Mouse (Mus musculus): ENCODE measurements around the gene Neu1. TPM values are rescaled to one million over a fixed set of nuclear protein-coding genes. Genes with fewer than 3 reads are reported as not detected.

Gene Neu1
- total RNA-seq, 2 experiments from 2014 or later, result 43.8 to 47.2 TPM

DNA sequence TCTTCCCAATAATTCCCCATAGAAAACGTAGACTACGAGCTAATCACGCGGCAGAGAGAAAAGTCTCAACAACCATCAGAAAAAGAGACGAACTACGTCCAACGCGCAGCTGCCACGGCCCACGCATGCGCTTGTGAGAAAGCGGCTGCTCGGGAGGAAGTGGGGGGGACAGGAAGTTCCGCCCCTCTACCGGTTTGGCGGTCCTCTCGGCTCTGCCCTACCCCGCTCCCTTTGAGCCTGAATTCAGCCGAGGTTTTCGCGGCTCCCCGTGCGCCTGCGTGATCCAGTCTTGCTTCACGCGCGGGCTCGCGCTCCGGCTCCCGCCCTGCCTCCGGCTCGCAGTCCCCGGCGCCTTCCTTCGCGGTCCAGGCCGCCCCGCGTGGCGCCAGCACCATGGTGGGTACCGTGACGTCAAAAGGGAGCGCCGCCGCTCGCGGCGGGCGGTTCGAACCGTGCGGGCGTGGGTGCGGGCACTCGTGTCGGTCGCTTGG is 50.7 kb downstream of the Neu1 start, which contains the start of gene Lsm2:
Lsm2 (plus strand) TSS at position 173 of the 491 bp plus-strand sequence.
- peak; percentile 94 to 97 for DNase-seq (ENCODE audit: low spot score in 2 of 2)
- intact Hi-C loops (cut with DNase I), result loop anchor here (1.0 to 5.0 kb wide), 2 partner anchors 29 to 129 kb away; partner anchors contain the start of genes Nelfe and Skiv2l

- no peak for DNase-seq (ENCODE audit: low spot score in 2 of 2)
Observed at GRCm38 (mm10) chr17:34982328-34982727, 51.3 kb downstream of the Neu1 start.

GRCm38 (mm10) chr17:34984218-34984617 is 53.2 kb downstream of the Neu1 start:
- intact Hi-C loops (cut with DNase I), result loop anchor here (5.0 kb wide), 1 partner anchor 132 kb away; the partner anchor contains the start of genes Nelfe and Skiv2l
- DNase-seq (ENCODE audit: low spot score in 2 of 2), result no peak

More at GRCm38 (mm10) chr17:34982328-34982727, 51.3 kb downstream of the Neu1 start:
- intact Hi-C loops (cut with DNase I), result loop anchor here (5.0 kb wide), 1 partner anchor 130 kb away; the partner anchor contains the start of genes Nelfe and Skiv2l

Other genes starting within 250 kb of the Neu1 start
- 10 to 100 TPM in 1 of 2 experiments, 1 to 10 TPM in 1; 8.3 to 11.4 TPM for gene C4b, start 187.4 kb upstream of the Neu1 start, total RNA-seq (2021)
- not detected for gene Cyp21a1, start 126.7 kb upstream of the Neu1 start, total RNA-seq (2021)
- 10 to 100 TPM; 50.2 to 58.6 TPM for gene Stk19, start 94.3 kb upstream of the Neu1 start, total RNA-seq (2021)
- 10 to 100 TPM; 39.4 to 45.4 TPM for gene Dxo, start 94.2 kb upstream of the Neu1 start, total RNA-seq (2021)
- 10 to 100 TPM; 58.5 to 72.2 TPM for gene Skiv2l, start 81.0 kb upstream of the Neu1 start, total RNA-seq (2021)
- 10 to 100 TPM; 35.5 to 36.6 TPM for gene Nelfe, start 80.9 kb upstream of the Neu1 start, total RNA-seq (2021)
- gene Cfb, start 68.7 kb upstream of the Neu1 start, total RNA-seq (2021), result under 1 TPM in 1 of 2 experiments, not detected in 1; 0.63 TPM
- gene Zbtb12, start 51.8 kb upstream of the Neu1 start, total RNA-seq (2021), result 1 to 10 TPM; 6.5 to 8.6 TPM
- not detected for gene Gm20547, start 49.2 kb upstream of the Neu1 start, total RNA-seq (2021)
- gene C2, start 33.0 kb upstream of the Neu1 start, total RNA-seq (2021), result 1 to 10 TPM; 2.4 to 2.5 TPM
- 100 to 1,000 TPM; 162 to 194 TPM for gene Ehmt2, start 32.8 kb upstream of the Neu1 start, total RNA-seq (2021)
- under 1 TPM; 0.23 to 0.69 TPM for gene Slc44a4, start 16.8 kb upstream of the Neu1 start, total RNA-seq (2021)
- gene Hspa1b, start 28.0 kb downstream of the Neu1 start, total RNA-seq (2021), result 10 to 100 TPM; 12.9 to 23.4 TPM
- gene Gm20481, start 38.7 kb downstream of the Neu1 start, total RNA-seq (2021), result not detected
- gene Hspa1a, start 40.9 kb downstream of the Neu1 start, total RNA-seq (2021), result 10 to 100 TPM; 11.9 to 13.7 TPM
- under 1 TPM in 1 of 2 experiments, not detected in 1; 0.32 TPM for gene Hspa1l, start 41.5 kb downstream of the Neu1 start, total RNA-seq (2021)
- gene Lsm2, start 50.6 kb downstream of the Neu1 start, total RNA-seq (2021), result 10 to 100 TPM; 19.4 to 19.8 TPM
- 10 to 100 TPM; 38.2 to 47.2 TPM for gene Vars, start 69.7 kb downstream of the Neu1 start, total RNA-seq (2021)
- gene Vwa7, start 85.3 kb downstream of the Neu1 start, total RNA-seq (2021), result under 1 TPM; 0.48 to 0.57 TPM
- gene Sapcd1, start 96.8 kb downstream of the Neu1 start, total RNA-seq (2021), result under 1 TPM in 1 of 2 experiments, not detected in 1; 0.79 TPM
- under 1 TPM in 1 of 2 experiments, not detected in 1; 0.66 TPM for gene Msh5, start 115.5 kb downstream of the Neu1 start, total RNA-seq (2021)
- gene Clic1, start 118.7 kb downstream of the Neu1 start, total RNA-seq (2021), result 1 to 10 TPM; 8.4 to 8.5 TPM
- gene Ddah2, start 127.8 kb downstream of the Neu1 start, total RNA-seq (2021), result 10 to 100 TPM; 13.9 to 14.0 TPM
- gene Ly6g6c, start 134.1 kb downstream of the Neu1 start, total RNA-seq (2021), result not detected
- not detected for gene Mpig6b, start 134.9 kb downstream of the Neu1 start, total RNA-seq (2021)
- gene Ly6g6e, start 145.6 kb downstream of the Neu1 start, total RNA-seq (2021), result 1 to 10 TPM; 3.8 to 3.9 TPM
- 1 to 10 TPM in 1 of 2 experiments, under 1 TPM in 1; 0.63 to 1.5 TPM for gene Ly6g6d, start 146.8 kb downstream of the Neu1 start, total RNA-seq (2021)
- gene Ly6g6f, start 154.4 kb downstream of the Neu1 start, total RNA-seq (2021), result not detected
- gene Abhd16a, start 158.0 kb downstream of the Neu1 start, total RNA-seq (2021), result 100 to 1,000 TPM; 115 to 117 TPM
- not detected for gene Ly6g5c, start 177.0 kb downstream of the Neu1 start, total RNA-seq (2021)
- under 1 TPM in 1 of 2 experiments, not detected in 1; 0.45 TPM for gene Ly6g5b, start 184.2 kb downstream of the Neu1 start, total RNA-seq (2021)
- gene Gpank1, start 190.2 kb downstream of the Neu1 start, total RNA-seq (2021), result 10 to 100 TPM; 15.5 to 19.0 TPM
- 100 to 1,000 TPM; 174 to 177 TPM for gene Csnk2b, start 190.8 kb downstream of the Neu1 start, total RNA-seq (2021)
- gene D17H6S53E, start 195.1 kb downstream of the Neu1 start, total RNA-seq (2021), result 10 to 100 TPM; 26.7 to 31.0 TPM
- not detected for gene Apom, start 200.8 kb downstream of the Neu1 start, total RNA-seq (2021)
- gene Bag6, start 203.9 kb downstream of the Neu1 start, total RNA-seq (2021), result 100 to 1,000 TPM; 302 to 324 TPM
- 100 to 1,000 TPM; 261 to 307 TPM for gene Prrc2a, start 233.6 kb downstream of the Neu1 start, total RNA-seq (2021)
- 10 to 100 TPM in 1 of 2 experiments, 1 to 10 TPM in 1; 9.1 to 13.0 TPM for gene Aif1, start 244.8 kb downstream of the Neu1 start, total RNA-seq (2021)

Measured in left cerebral cortex, postnatal 36 days (tissue).